Mouse (Mus musculus) embryonic facial prominence, embryonic 14.5 days (tissue): ENCODE data around the gene Zfp759. TPM values are rescaled to one million over a fixed set of nuclear protein-coding genes. Genes with fewer than 3 reads are reported as not detected.
"Not testable (repeated sequence)": the region's sequence is repeated elsewhere in the genome, so short reads cannot be mapped to it uniquely, and the experiment has no call there.

Source experiments
- ATAC-seq: fragments of 200-750 bp; cut with Nextera tagmentation; 2 replicates; pipeline ENCODE4 v1.8.0; 2017; ENCODE audit warnings: low read depth, moderate number of reproducible peaks, moderate TSS enrichment
- DNase-seq: peaks from one replicate; pipeline ENCODE4 v3.0.0-alpha.2; 2015; ENCODE audit warnings: low spot score
- H3K27ac ChIP-seq: fragments of 300-500 bp; sonication (generic); replicated peaks from 2 replicates; pipeline ENCODE4 v1.5.1; 2014; ENCODE audit warnings: low read depth, mild to moderate bottlenecking, low read length, moderate library complexity
- H3K27me3 ChIP-seq: fragments of 300-500 bp; sonication (generic); replicated peaks from 2 replicates; pipeline ENCODE4 v1.6.1; 2014; ENCODE audit warnings: low read length; ENCODE audit not compliant: control insufficient read depth, insufficient read depth
- H3K36me3 ChIP-seq: fragments of 300-500 bp; sonication (generic); 2 replicates; pipeline ENCODE4 v1.6.1; 2014; ENCODE audit warnings: low read length, mixed read lengths; ENCODE audit not compliant: control insufficient read depth, insufficient read depth
- H3K4me1 ChIP-seq: fragments of 300-500 bp; sonication (generic); 2 replicates; pipeline ENCODE4 v1.6.1; 2014; ENCODE audit warnings: antibody characterized with exemption, low read length; ENCODE audit not compliant: control insufficient read depth, insufficient read depth
- H3K4me2 ChIP-seq: fragments of 300-500 bp; sonication (generic); 2 replicates; pipeline ENCODE4 v1.6.1; 2014; ENCODE audit warnings: low read depth, mild to moderate bottlenecking, low read length, moderate library complexity, mixed read lengths
- H3K4me3 ChIP-seq: fragments of 300-500 bp; sonication (generic); 2 replicates; pipeline ENCODE4 v1.5.1; 2014; ENCODE audit warnings: low read depth, mild to moderate bottlenecking, low read length
- H3K9ac ChIP-seq: fragments of 300-500 bp; sonication (generic); 2 replicates; pipeline ENCODE4 v1.6.1; 2014; ENCODE audit warnings: low read depth, mild to moderate bottlenecking, low read length, moderate library complexity, mixed read lengths
- H3K9me3 ChIP-seq: fragments of 300-500 bp; sonication (generic); 2 replicates; pipeline ENCODE4 v1.6.1; 2016; ENCODE audit warnings: low read length; ENCODE audit not compliant: control insufficient read depth
- WGBS: fragments of 180-500 bp; shearing (Covaris S2); extraction: QIAGEN DNeasy Blood & Tissue Kit; methylation state at CpG from one replicate; pipeline ENCODE4 v1.1.7; 2014; 5-methylcytosine and 5-hydroxymethylcytosine counted together
- polyA plus RNA-seq: library from polyadenylated mRNA; unstranded; fragments of >200 nt; fragmentation: Nextera tagmentation; extraction: Ambion mirVana; gene quantifications from 2 replicates; pipeline ENCODE4 v1.2.1, GENCODE M21; 2014

Zfp759 gene
- polyA plus RNA-seq, 1 experiment from 2014 or later, result 2.7 TPM

- not testable (repeated sequence) for H3K27me3 ChIP-seq, H3K9me3 ChIP-seq, H3K4me1 ChIP-seq, H3K4me3 ChIP-seq, H3K4me2 ChIP-seq, H3K9ac ChIP-seq, DNase-seq, H3K27ac ChIP-seq, H3K36me3 ChIP-seq, ATAC-seq
- 58% methylated on average over 4 of the region's 4 CpGs for WGBS
Measured at GRCm38 (mm10) chr13:67166122-67166521, 44.7 kb downstream of the Zfp759 start.

GRCm38 (mm10) chr13:67172991-67173722 is 51.7 kb downstream of the Zfp759 start, which contains the start of gene Rsl1:
TSS of gene Rsl1 (plus strand) at chr13:67173182.
- H3K27ac ChIP-seq, result not testable (repeated sequence)

GRCm38 (mm10) chr13:67173723-67174055 is 52.2 kb downstream of the Zfp759 start:
- no peaks in the 10 kb centered on the region for H3K4me1 ChIP-seq
- H3K36me3 ChIP-seq, result peaks cover 6% of the 10 kb centered on the region; the same call in 1 of the 2 replicates
- H3K27ac ChIP-seq, result no peak overlapping the region
- H3K9ac ChIP-seq, result peak overlapping the region; percentile 79
- H3K4me2 ChIP-seq, result peak overlapping the region; percentile 62
- DNase-seq (peak; percentile 32), ATAC-seq (0 out of 2 replicates have a peak, but pooled peaks have one; percentile 23)
- 26% methylated on average over 5 of the region's 5 CpGs for WGBS
- H3K4me3 ChIP-seq, result peak overlapping the region; percentile 64
- H3K9me3 ChIP-seq, result no peaks in the 10 kb centered on the region
- no peaks in the 10 kb centered on the region for H3K27me3 ChIP-seq

More at GRCm38 (mm10) chr13:67172991-67173722, 51.7 kb downstream of the Zfp759 start, which contains the start of gene Rsl1:
- not testable (repeated sequence) for H3K9me3 ChIP-seq, H3K4me1 ChIP-seq, H3K27me3 ChIP-seq, H3K36me3 ChIP-seq
- WGBS, result under 1% methylated on average over 13 of the region's 17 CpGs
- DNase-seq (peak; percentile 88), ATAC-seq (peak; percentile 98)
- H3K4me2 ChIP-seq, result peak within 1 kb of the TSS; percentile 62
- H3K9ac ChIP-seq, result peak within 1 kb of the TSS; percentile 79
- H3K4me3 ChIP-seq, result peak within 1 kb of the TSS; percentile 64

Other genes with a start within 250 kb of the Zfp759 start
- gene Gm10767, start 216.7 kb upstream of the Zfp759 start, polyA plus RNA-seq, result 0.14 and 1.5 TPM in 2 replicates
- gene Zfp712, start 60.5 kb upstream of the Zfp759 start, polyA plus RNA-seq, result 4.0 and 4.3 TPM in 2 replicates
- 4.1 and 5.7 TPM in 2 replicates for gene Zfp708, start 23.7 kb upstream of the Zfp759 start, polyA plus RNA-seq
- gene Gm28557, start 13.1 kb upstream of the Zfp759 start, polyA plus RNA-seq, result 2.3 and 3.7 TPM in 2 replicates
- 0.24 and 0.31 TPM in 2 replicates for gene Rslcan18, start 5.4 kb upstream of the Zfp759 start, polyA plus RNA-seq
- 5.1 and 5.9 TPM in 2 replicates for gene Rsl1, start 51.5 kb downstream of the Zfp759 start, polyA plus RNA-seq
- gene Zfp455, start 72.8 kb downstream of the Zfp759 start, polyA plus RNA-seq, result 1.4 and 1.8 TPM in 2 replicates
- gene Zfp458, start 156.8 kb downstream of the Zfp759 start, polyA plus RNA-seq, result 1.8 and 2.0 TPM in 2 replicates
- gene Zfp457, start 184.8 kb downstream of the Zfp759 start, polyA plus RNA-seq, result 0.68 and 0.83 TPM in 2 replicates
- 3.1 and 3.2 TPM in 2 replicates for gene Zfp595, start 210.9 kb downstream of the Zfp759 start, polyA plus RNA-seq
- not detected in 2 replicates for gene Gm28044, start 238.9 kb downstream of the Zfp759 start, polyA plus RNA-seq
- gene Zfp953, start 238.9 kb downstream of the Zfp759 start, polyA plus RNA-seq, result 0.94 and 1.4 TPM in 2 replicates